Mouse (Mus musculus) kidney, adult 9 months (tissue): ENCODE results near the gene Syt6.

ENCODE experiments used
- DNase-seq: peaks from one replicate; pipeline ENCODE4 v3.0.0; 2022

The Syt6 gene

DNA sequence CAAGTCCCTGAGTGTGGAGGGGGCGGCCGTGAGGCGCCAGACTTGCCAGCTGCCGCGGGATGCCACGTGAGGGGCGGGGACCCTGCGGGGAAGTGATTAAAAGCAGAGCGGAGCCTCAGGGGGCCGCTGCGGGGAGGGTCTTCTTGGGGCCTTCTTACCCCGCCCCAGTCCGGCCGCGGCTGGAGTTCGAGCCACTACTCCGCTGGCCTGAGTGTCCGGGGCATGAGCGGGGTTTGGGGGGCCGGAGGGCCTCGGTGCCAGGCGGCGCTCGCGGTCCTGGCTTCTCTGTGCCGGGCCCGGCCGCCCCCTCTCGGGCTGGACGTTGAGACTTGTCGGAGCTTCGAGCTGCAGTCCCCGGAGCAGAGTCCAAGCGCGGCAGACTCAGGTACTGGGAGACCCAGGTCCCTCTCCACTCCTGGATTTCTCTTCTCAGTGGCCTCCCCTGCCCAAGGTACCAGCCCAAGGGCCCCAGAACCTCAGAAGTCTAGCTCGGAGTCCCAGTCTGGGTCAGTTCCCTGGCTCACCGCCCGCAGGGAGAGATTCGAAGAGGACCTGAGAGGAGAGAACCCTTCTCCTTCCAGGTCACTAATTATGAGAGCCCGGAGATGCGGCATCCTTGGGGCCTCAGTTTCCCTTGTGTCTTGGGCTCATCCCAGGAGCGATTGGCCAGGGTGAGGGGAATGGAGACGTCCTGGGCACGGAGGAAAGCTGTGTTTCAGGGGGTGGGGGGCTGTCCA is at the start of gene Syt6:
Syt6 (plus strand) TSS at position 76 of the 737 bp plus-strand sequence.
- no peak for DNase-seq

DNA sequence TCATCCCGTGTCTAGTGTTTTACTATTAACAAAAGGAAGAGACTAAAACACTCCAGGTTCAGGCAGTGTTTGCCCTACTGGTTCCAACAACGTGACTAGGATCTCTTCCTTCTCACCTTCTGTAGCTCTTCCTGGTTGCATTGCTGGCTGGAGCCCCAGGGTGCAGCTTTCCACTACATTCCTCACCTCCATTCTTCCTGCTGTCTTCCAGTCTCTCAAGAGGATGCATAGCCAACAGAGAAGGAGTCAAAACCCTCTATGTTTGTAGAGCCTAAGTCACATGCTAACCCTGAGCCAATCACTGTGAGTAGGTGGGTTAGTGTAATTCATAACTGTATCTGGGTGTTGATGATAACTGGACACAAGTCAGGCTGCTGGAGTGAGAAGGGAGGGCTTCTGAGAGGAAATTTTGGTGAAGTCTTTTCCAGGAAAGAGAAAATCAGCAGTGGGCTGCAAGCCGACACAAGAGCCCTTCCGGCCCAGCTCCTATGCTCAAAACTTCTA is 48.8 kb upstream of the Syt6 start:
- no peak for DNase-seq

DNA sequence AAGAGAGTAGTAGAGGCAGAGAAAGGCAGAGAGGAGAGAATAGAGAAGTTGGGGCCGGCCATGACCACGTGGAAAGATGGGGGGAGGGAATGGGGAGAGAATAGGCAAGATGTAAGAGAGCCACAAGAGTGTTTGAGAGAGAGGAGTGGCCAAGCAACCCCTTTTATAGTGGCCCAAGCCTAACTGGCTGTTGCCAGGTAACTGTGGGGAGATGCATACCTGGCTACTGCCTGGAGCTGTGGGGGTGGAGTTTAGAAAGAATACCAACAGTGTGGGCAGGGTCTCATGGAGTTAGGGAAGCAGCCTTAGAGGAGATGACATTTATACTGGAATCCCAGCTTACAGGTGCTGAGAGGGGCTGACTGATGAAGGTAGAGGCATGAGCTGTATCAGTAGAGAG is 48.2 kb upstream of the Syt6 start:
- no peak for DNase-seq

DNA sequence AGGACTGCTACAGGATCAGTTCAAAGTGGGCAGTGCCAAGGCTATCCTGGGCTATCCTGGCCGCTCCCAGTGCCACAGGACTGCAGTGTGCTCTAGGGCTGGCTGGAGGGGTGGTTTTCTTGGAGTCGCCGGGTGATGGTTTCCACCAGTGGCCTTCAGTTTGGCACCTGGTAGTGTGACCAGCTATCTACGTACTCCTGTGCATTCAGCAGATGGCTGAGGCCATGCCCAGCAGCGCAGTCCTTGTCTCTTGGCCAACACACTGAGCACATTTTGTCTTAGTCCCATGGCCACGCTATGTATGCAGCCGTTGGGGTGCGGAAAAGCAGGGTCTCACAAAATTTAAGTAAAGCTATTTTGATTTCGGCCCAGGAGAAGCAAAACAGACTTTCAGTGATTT is 41.0 kb upstream of the Syt6 start:
- no peak for DNase-seq

DNA sequence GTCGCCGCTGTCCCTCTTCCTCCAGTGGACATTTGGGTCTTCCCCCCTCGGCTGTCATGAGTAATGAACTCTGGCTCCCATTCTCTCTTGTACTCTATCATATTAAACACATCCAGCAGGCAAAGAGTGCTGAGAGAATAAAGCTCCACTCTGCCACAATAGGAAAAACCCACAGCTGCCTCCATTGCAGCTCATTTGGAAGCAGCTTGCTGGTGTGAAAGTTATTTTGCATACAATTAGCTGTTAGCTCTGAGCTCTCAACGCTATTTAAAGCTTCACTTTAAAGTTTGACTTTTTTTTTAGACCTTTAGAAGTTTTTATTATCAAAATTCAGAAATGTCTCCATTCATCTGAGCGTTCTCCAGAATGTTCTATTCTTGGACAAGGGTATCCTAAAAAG is 39.8 kb upstream of the Syt6 start:
- DNase-seq = no peak

DNA sequence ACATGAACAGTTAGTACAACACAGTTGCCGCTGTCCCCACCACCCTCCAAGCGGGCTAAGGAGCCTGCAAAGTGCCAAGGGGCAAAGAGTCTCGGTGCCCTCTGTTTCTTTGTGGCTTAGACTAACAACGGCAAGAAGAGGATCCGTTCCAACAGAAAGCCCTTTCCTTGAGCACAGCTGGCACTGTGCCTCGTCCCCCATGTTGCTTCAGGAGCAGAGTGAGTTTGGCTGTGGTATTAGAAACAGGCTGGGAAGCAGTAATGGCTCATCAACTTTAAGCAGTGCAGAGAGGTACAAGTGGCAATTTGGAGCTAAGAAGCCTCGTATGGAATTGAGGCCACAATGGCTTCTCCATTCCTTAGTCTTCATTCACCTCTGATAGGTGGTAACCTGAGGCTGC is 35.9 kb upstream of the Syt6 start:
- no peak for DNase-seq

DNA sequence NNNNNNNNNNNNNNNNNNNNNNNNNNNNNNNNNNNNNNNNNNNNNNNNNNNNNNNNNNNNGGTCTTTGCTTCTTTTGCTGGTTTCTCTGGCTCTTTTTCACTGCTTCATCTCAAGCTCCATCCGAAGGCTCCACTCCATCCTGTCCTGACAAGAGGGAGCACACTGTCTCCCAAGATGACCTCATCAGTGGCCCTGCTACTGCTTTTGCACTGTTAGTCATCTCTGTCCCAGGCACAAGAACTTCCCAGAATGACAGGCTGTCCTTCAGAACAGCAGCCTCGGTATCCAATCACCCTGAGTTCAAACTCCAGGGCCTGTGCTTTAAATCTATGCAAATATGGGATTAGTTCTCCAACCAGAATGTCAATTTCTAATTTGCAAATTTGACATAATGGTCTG is 28.9 kb upstream of the Syt6 start:
- DNase-seq = no peak

DNA sequence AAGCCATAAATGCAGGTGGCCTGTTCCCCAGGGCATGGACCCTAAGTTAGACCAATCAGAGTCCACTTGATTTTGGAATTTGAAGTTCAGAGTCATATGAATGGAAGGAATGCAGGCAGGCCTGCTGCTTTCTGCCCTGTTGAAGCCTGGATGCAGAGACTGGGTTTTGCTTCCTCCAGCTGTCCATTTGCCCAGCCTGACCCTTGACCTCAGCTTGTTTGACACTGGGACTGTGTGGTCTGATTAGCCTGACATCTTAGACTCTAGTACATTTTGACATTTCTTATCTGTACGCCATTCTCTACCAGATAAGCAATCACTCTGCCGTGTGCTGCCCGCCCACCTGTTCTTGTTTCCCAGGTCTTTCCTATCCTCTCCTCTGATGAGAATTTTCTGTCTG is 28.4 kb upstream of the Syt6 start:
- no peak for DNase-seq

DNA sequence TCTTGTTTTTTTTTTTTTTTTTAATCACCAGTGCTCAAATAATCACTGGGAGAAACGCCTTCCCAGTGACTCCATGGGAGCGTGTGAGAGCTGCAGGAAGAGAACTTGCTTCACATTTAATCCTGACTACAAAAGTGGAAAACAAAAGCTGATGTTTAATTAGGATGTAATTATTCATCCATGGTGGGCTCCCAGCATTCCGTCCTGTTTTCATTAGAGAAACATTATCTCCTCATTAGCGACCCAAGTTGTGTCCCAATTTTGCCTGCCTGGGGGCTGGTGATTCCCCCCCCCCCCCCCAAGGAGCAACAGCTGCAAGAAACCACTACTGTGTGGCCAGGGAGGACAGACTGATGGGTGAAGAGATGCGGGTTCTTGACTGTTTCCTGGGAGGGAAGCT is 24.8 kb upstream of the Syt6 start:
- no peak for DNase-seq

DNA sequence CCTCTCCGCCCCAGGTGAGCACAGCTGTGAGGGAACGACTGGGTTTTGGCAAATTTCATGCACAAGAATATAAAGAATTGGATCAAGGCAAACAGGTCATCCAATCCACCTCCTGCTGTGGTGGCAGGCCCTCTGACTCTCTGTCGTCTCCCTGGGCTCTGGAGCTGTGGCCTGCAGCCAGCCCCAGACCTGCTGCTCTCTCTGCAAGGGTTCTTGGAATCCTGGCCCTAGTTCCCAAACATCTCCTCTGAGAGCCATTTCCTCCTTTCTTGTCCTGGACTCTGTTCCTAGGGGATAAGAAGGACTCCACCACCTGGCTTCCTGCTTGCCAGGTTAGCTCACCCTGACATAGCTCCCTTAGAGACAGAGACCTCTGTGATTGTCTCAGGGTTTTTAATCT is 7.8 kb upstream of the Syt6 start:
- no peak for DNase-seq

DNA sequence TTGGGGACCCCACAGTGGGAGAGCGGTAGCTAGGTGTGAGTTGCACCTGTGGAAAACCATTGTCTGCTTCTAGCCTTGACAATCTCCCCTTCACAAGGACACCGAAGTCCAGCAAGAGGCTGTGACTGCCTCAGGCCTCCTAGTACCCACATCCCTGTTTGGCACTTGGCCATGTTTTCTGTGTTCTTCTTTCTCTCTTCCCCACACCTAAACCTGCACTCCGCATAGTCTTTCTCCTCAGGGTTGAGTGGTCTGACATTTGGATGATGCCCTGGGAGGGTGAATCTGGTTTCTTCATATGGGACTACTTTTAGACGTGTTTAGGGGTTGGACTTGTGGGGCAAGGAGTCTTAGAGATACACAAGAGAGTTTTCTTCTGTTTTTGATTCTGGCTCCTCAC is 2.5 kb upstream of the Syt6 start:
- no peak for DNase-seq

DNA sequence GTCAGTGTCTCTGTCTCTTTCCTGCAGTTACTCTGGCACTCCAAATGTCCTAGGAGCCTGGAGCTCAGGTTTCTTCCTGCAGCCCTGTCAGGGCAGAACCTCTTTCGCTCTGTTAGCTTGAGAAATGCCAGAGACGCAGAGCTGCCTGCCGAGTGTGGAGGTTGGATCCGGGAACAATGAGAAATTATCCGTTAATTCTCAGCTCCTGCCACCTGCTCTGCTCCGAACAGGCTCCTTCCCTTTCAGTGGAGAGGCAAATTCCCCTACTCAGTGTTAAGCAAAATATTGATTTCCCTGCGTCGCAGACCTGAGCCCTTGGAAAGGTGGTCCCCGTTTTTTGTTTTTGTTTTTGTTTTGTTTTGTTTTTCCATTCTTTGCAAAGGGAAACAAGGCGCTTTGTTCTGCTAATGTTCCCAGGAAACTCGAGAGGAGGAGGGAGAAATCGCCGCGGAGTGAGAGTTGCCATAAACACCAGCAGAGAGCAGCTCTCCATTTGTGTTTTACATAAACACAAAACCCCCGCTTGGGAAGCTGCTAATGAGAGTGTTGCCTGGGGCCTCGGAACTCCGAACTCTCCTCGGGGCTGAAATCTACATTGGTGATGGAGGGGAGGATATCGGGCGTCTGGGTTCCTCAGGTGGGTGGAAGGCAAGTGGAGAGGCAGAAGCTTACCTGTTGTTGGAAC is 1.8 kb upstream of the Syt6 start:
- DNase-seq = no peak

DNA sequence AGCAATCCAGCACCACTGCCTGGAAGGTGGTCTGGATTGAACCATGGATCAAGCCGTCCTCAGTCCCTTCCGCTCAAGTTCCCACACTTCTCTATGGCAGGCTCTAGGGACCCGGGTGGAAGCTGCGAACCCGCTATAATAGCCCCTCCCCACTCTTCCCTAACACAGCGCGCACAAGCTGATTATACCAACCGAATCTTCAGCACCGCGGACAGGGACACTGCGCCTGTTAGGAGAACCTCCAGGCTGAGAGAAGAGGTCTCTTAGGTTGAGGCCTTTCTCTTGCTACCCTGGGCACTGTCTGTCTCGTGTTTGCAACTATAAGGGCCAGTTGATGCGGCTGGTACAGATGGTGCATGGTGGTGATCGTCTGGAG is 1.3 kb upstream of the Syt6 start:
- peak; percentile 35 for DNase-seq

DNA sequence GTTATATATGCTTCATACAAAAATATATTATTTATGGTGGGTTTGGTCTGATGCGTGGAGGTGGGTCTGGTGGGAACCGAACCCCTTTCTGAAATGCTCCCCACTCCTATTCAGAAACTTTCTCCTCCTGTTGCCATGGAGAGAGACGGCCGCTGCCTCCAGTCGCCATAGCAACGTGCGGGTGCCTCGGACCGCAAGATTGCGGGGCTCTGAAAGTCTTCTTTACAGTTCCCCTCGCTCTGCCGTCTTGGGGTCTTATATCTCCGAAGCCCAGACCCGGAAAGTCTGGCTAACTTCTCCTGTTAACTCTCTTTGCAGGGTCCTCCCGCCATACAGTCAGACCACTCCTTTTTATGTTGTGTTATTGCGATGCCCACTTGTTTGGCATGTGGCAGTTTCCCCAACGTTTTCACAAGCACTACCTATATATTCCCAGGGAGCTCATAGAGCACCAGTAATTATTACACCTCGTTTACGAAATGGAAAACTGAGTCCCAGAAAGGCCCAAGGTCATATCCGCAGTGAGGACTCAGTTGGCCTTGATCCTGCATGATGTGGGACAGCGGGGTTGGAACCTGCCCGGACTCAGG is 370 bp upstream of the Syt6 start:
- DNase-seq = no peak

DNA sequence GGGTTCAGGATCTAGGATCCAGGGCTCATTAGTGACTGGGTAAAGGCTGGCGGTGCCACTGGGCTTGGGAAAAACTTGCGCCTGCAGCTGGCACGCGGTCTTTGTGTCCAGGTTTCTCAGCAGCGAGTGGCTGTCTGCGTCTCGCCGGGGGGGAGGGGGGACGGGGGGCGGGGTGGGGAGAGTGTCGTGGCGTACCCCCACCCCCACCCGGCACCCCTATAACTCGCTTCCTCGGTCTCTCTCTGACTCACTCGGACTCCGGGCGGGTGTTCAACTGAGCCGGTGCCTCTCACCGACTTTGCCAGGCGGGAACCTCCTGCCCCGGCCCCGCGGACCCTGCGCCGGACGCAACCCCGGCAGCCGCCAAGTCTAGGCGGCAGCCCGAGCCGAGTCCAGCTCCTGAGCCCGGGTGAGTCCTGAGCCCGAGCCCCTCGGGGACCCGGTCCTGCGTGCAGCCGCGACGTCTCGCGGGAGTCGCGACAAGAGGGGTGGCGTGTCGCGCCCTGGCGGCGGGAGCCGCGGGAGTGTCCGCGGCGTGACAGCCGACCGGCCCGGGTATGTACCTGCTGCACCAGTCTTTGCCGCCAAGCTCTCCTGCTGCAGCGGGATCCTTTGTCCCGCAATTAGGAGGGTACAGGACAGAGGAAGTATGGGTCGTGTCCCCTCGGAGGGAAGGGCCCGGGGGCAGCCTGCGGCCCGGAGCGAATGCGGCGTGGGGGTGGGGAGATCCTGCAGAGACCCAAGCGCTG is 1.0 kb downstream of the Syt6 start:
- DNase-seq = no peak

DNA sequence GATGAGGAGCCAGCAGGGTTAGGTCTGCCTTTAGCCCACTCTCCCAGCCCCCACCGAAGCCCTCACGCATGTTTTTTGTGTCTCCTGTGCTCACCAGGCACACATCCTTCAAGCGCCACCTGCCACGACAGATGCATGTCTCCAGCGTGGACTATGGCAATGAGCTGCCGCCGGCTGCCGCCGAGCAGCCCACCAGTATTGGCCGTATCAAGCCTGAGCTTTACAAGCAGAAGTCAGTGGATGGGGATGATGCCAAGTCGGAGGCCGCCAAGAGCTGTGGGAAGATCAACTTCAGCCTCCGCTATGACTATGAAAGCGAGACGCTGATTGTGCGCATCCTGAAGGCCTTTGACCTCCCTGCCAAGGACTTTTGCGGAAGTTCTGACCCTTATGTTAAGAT is 12.1 kb downstream of the Syt6 start:
- DNase-seq = no peak

DNA sequence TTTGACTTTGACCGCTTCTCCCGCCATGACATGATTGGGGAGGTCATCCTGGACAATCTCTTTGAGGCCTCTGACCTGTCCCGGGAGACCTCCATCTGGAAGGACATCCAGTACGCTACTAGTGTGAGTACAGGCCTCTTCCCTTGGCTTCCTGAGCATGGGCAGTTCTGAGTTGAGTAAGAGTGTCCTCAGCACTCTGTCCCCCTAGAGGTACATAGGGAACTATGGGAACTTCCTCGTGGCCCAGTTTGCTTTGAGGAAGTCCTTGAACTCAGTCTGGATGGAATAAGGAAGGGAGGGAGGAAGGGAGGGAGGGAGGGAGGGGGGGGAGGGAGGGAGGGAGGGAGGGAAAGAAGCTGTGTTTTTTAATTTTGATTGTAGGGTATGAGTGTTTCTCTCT is 12.6 kb downstream of the Syt6 start:
- no peak for DNase-seq

DNA sequence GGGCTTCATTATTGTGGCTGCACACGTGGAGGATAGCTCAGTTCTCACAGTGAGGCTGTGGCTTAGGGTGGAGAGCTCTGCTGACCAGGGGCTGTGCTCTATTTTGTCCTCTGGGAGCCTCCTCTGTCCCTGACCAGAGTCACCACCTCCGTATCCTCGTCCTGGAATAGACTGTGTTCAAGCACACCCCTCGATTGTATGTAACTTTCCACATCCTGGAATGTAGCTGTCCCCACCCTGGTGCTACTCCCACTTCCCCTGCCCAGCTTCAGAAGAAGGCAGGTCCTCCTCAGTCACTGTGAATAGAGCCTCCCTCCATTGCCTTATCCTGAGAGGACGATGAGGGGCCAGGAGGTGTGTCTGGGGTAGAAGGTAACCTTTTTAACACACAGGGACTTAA is 14.6 kb downstream of the Syt6 start:
- no peak for DNase-seq

DNA sequence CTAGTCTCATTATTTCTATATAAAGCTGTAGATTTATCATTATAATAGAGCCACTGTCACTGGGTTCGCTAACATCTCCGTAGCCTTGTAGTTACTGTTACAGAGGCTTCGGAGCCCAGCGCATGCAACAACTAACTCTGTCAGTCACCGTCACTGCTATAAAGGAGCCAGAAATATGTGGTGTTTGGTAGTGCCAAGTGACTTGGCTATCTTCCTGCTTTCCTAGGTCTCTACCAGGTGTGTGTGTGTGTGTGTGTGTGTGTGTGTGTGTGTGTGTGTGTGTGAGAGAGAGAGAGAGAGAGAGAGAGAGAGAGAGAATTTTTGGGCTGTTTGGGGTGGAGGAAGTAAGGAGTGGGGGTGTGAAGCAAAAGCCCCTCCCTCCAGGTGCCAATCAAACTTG is 17.6 kb downstream of the Syt6 start:
- DNase-seq = no peak

DNA sequence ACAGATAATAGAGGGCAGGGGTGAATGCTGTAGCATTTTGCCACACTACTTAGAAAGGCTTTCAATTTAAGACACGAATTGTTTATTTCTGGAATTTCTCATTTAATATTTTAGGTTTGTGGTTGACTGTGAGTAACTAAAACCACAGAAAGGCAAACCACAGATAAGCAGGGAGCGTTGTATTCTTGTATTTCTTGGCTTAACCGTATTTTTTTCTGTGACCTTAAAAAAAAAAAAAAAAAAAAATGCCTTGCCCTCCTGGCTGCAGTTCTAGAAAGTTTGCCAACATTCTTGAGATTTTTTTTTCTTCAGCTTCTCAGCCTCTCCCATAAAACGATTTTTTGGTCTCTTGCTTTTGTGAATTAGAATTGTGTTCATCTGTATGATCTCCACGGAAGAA is 18.6 kb downstream of the Syt6 start:
- no peak for DNase-seq

DNA sequence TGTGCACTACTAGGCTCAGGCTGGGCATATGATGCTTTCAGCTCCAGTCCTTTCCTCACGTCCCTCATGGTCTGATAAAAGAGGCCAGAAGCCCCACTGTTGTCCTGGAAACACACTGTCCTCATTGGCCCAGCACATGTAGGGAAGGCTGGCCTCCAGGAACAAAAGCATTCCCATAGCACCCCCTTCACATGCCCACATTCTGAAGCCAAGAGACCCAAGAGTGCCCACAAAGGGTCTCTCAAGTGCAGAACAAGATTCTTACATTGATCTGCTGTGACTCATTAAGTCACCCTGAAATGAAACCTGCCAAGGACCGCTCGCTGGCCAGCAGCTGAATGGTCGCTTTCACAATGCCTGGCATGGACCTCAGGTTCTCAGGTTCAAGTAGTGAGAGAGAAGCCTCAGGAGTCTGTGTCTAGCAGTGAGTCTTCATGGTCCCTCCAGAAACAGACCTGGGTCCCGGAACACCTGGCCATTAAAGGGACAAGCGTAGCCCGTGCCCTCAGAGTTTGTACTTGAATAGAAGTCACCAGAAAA is 20.3 kb downstream of the Syt6 start:
- no peak for DNase-seq

DNA sequence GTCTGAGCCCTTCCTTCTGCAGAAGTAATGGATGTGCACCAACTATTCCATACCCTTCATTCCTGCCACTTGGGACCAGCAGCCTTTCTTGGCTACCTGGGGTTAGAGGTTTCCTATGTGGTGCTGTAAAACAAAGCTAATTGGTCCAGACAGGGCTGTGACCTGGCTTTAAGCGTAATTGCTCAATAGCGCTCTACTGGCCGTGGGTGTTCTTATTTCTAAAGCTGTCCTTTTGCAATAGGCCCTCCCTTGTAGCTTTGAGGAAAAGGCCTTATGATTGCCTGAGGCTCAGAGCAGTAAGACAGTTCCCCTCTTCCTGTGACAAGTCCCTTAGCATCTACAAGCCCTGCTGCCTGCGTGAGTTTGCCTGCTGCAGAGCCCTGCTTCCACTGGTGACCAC is 22.6 kb downstream of the Syt6 start:
- no peak for DNase-seq

DNA sequence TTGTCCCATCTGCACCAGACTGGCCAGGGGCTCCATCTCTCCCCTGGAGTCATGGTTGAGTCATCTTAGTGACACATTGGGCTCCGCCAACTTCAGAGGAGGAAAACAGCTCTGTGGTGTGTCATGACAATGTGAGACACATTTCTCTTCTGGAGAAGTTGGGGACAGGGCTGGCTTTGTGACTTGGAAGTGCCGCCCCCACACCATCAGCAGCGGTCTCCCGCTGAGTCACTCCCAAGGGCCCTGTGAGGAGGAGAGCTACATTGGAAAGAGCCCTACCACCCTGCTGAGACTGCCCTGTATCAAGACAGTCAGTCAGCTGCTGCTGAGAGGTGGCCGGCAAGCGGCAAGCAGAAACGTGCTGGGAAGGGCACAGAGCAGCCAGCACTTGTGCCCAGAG is 26.0 kb downstream of the Syt6 start:
- no peak for DNase-seq
